Mouse (Mus musculus) brain, embryonic 14.5 days (tissue): ENCODE data around the gene Cgnl1. TPM values are rescaled to one million over a fixed set of nuclear protein-coding genes. Genes with fewer than 3 reads are reported as not detected.
A peak's percentile ranks its signal among the peaks of the same experiment; 100 is the strongest.

ENCODE experiments used
- DNase-seq: peaks from one replicate; pipeline ENCODE4 v3.0.0-alpha.2; 2011; ENCODE audit warnings: low read depth
- CTCF ChIP-seq: fragments of 200-500 bp; IDR thresholded peaks from 2 replicates; pipeline ENCODE4 v1.5.1; 2012; ENCODE audit warnings: inconsistent platforms, mild to moderate bottlenecking, moderate library complexity, borderline replicate concordance; ENCODE audit not compliant: insufficient read depth, insufficient read length; ENCODE audit errors: extremely low read depth
- POLR2A ChIP-seq: fragments of 200-500 bp; IDR thresholded peaks from 2 replicates; pipeline ENCODE4 v1.6.1; 2012; ENCODE audit warnings: mild to moderate bottlenecking, inconsistent platforms, borderline replicate concordance; ENCODE audit not compliant: poor library complexity, insufficient read depth, insufficient read length, severe bottlenecking; ENCODE audit errors: extremely low read depth
- polyA plus RNA-seq: library from polyadenylated mRNA; depleted of rRNA; stranded (reverse); fragments of >200 nt; gene quantifications from 2 replicates; pipeline ENCODE4 v1.2.3, GENCODE M21; 2012

The Cgnl1 gene
- polyA plus RNA-seq, 1 experiment: 8.2 TPM

GRCm38 (mm10) chr9:71738081-71738930 is 33.1 kb downstream of the Cgnl1 start:
- DNase-seq: no peak
- TF ChIP-seq POLR2A: no peak
- no peak for TF ChIP-seq CTCF

- DNase-seq: peak; percentile 24
- no peak for TF ChIP-seq POLR2A
- no peak for TF ChIP-seq CTCF
Measured at GRCm38 (mm10) chr9:71737257-71738023, 34.0 kb downstream of the Cgnl1 start.

GRCm38 (mm10) chr9:71735886-71736285 is 35.5 kb downstream of the Cgnl1 start:
- TF ChIP-seq CTCF (no peak), POLR2A (no peak)
- DNase-seq: no peak

GRCm38 (mm10) chr9:71733559-71733958 is 37.8 kb downstream of the Cgnl1 start:
- DNase-seq: no peak
- no peak for TF ChIP-seq CTCF
- TF ChIP-seq POLR2A: no peak

GRCm38 (mm10) chr9:71728822-71729311 is 42.5 kb downstream of the Cgnl1 start:
- DNase-seq: peak; percentile 80
- TF ChIP-seq CTCF: no peak
- no peak for TF ChIP-seq POLR2A

GRCm38 (mm10) chr9:71727233-71727632 is 44.2 kb downstream of the Cgnl1 start:
- TF ChIP-seq CTCF: no peak
- TF ChIP-seq POLR2A: no peak
- no peak for DNase-seq

GRCm38 (mm10) chr9:71726121-71726520 is 45.3 kb downstream of the Cgnl1 start:
- TF ChIP-seq POLR2A (no peak), CTCF (no peak)
- DNase-seq: no peak

- TF ChIP-seq CTCF: no peak
- TF ChIP-seq POLR2A: no peak
- no peak for DNase-seq
Measured at GRCm38 (mm10) chr9:71722366-71722765, 49.0 kb downstream of the Cgnl1 start.

- TF ChIP-seq POLR2A (no peak), CTCF (no peak)
- no peak for DNase-seq
Measured at GRCm38 (mm10) chr9:71716995-71717394, 54.4 kb downstream of the Cgnl1 start.

- DNase-seq: no peak
- TF ChIP-seq CTCF (no peak), POLR2A (no peak)
Measured at GRCm38 (mm10) chr9:71710776-71711175, 60.6 kb downstream of the Cgnl1 start.

GRCm38 (mm10) chr9:71709199-71709598 is 62.2 kb downstream of the Cgnl1 start:
- no peak for TF ChIP-seq POLR2A
- no peak for TF ChIP-seq CTCF
- no peak for DNase-seq
